Mouse (Mus musculus) R1 (cell line): Measurements from ENCODE around the gene Klf11.

ENCODE experiments used
- DNase-seq: peaks from one replicate; pipeline ENCODE4 v3.0.0-alpha.2; 2018; ENCODE audit warnings: low read depth, low spot score

The Klf11 gene

DNA sequence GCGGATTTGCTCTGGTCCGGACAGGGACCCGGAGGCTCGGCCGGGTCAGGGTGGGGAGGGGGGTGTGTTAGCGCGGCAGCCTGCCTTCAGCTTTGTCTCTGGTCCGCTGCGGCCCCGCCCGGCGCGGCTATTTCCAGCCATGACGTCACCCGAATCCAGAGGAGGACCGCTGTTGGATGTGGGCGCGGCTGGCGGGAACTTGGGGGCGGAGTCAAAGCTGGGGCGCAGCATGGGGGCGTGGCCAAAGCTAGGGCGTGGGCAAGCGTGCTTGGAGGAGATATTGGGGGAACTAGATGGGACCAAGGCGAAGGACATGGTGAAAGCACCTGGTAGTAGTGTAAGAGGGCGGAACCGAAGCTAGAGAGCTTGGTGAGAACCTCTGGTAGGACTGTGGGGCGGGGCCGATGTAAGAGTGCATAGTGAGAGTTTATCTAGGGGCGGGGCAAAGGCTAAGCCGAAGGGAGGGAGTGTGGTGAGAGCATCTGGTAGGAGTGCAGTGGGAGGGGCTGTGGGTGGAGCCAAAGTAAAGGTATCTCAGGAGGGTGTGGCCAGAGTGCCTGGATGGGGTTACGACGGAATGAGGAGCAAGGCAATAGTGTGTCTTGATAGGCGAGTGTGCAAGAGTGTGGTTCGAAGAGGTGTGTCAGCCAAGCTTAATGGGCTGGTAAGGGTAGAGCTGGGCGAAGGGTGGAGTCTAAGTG, 718 bp downstream of the Klf11 start:
- DNase-seq = peak; percentile 97

GRCm38 (mm10) chr12:24654065-24654862, 3.2 kb downstream of the Klf11 start:
- DNase-seq = no peak

GRCm38 (mm10) chr12:24656436-24656835, 5.4 kb downstream of the Klf11 start:
- no peak for DNase-seq

GRCm38 (mm10) chr12:24658998-24659397, 7.9 kb downstream of the Klf11 start:
- DNase-seq = no peak

DNA sequence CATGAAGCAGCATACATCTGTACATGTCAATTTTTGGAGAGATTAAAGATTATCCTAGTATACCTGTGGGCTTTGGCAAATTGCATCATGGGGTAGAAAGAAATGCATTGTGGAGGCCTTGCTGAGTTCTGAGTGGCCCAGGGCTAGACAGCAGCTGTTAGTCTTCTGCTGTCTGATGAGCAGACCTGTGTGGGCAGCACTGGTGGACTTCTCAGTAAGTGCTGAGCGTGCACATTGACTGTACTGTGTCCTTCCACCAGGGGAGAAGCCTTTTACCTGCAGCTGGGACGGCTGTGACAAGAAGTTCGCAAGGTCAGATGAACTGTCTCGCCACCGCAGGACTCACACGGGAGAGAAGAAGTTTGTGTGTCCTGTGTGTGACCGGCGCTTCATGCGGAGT, 8.8 kb downstream of the Klf11 start:
- peak; percentile 16 for DNase-seq

- DNase-seq = no peak
These were observed 10.0 kb downstream of the Klf11 start for GRCm38 (mm10) chr12:24661100-24661499.

DNA sequence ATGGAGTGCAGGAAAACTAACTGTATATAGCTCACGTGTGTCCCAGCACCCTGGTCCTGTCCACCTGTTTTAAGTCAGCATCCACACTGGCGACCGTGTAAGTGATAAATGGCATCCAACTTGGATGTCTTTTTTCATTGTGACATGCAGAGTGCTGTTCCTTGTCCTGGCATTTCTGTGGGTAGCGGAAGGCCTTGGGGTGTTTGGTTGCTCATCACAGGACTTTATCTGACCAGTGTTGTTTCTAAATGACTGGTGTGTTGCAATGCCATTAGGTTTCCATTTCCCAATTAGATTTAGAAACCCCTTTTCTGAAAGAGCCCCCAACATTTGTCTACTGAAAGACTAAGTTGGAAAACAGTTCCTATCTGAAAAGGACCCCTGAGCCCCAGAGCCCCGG, 11.1 kb downstream of the Klf11 start:
- DNase-seq = no peak

- DNase-seq = no peak
These were observed 29.0 kb downstream of the Klf11 start for GRCm38 (mm10) chr12:24680096-24680491.

DNA sequence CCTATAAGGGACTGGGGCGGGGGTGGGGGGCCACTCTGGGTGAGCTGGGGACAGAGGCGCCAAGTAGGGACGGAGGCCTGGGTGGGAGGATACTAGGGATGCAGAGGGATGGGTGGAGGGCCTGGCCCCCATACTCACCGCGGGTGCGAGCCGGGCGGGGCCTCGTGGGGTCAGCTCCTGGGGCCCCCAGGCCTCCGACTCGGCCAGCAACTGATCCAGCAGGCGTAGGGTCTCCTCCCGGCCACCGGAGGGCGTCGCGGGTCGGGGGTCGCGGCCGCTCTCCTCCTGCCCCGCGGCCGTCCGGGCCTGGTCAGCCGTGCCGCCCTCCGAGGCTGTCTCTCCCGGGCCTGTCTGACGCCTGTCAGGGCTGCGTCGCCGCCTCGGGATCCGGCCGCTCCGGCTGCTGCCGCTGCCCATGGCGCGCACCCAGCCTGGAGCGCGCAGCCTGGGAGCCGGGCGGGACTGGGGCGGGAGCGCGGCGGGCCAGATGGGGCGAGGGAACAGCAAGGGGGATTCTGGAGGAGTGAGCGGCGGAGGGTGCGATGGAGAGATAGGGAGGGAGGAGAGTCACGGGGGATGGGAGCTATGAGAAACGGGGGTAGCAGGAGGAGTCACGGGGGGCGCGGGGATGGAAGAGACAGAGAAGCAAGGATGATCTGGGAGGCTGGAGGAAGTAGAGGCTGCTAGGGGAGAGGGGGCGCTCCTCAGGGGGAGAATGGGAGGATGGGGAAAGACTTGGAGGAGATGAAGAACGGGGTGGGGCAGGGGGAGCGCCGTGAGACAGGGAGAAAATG, 29.6 kb downstream of the Klf11 start:
- no peak for DNase-seq

GRCm38 (mm10) chr12:24681286-24682023, 30.4 kb downstream of the Klf11 start, which contains the start of gene Cys1:
TSS of gene Cys1 (minus strand) at chr12:24681813.
- no peak for DNase-seq

DNA sequence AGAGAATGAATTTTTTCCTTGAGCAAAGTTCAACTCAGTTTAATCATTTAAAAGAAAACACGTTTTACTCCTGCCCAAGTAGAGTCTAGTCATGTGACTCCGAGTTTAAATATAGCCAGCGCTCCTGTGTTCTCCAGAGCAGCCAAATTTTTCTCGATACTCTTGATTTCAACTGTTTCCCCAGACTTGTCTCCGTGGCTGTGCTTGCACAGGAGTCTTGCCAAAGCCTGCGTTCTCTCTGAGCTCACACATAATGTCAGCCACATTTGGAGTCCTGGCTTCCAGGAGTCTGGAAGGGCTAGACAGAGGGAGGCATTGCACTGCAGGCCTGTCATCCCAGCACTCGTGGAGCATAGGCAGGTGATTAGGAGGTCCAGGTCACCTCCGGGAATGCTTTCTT, 31.5 kb downstream of the Klf11 start:
- no peak for DNase-seq

DNA sequence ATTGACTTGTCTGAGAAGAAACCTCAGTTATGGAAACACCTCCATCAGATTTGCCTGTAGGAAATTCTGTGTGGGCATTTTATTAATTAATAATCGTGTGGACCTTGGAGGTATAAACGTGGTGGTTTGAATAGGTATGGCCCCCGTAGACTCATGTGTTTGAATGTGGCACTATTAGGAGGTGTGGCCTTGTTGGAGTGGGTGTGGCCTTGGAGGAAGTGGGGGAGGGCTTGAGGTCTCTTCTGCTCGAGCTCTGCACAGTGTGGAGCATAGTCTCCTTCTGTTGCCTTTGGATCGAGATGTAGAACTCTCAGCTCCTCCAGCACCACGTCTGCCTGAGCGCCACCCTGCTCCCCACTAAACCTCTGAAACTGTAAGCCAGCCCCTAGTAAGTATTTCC, 32.4 kb downstream of the Klf11 start:
- DNase-seq = peak; percentile 30

DNA sequence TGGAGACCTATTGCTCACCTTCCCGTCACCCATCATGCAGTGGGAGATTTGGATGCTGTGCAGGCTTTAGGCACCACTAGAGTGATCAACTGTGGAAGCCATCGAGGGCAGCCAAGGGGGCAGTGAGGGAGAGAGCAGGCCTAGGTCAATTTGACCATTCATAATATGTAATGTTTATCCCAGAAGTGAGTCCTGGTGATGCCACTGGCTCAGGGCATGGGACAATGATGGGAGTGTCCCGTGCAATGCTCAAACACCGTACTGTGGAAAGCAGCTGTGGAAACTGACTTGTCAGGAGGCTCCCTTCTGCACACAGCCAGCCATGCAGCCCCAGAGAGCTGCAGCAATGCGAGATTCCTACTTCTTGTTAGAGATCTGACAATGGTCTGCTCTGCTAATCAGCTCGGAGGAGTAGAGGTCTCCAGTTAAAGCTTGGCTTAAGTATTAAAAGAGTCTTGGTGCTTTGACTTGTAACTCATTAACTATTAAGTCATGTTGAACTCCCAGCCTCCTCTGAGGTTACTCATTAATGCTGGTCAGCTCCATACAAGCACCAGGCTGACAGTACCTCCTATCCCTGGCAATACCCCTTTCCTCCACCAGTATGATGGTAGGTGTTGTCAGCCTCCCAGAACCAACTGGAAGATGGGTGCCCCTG, 35.1 kb downstream of the Klf11 start:
- no peak for DNase-seq

GRCm38 (mm10) chr12:24686696-24687346, 35.7 kb downstream of the Klf11 start:
- no peak for DNase-seq

DNA sequence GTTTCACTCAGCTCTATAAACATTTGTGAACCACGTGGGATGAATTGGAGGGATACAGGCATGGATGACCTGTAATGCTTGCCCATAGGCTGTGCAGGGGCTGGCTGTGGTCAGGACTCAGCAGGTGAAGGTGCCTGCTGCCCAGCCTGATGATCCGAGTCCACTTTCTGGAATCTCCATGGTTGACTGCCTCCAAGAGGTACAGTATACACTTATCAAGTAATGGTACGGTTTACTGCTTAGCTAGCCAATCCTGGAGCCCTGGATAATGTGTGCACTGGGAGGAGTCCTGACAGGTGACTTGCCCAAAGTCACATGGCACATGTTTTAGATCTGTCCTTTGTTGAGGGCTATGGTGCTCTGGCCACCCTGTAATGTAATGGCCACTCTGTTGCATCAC, 39.3 kb downstream of the Klf11 start:
- no peak for DNase-seq

- DNase-seq = peak; percentile 84
These were observed 45.7 kb downstream of the Klf11 start for GRCm38 (mm10) chr12:24696500-24697483.

- peak; percentile 71 for DNase-seq
These were observed 46.6 kb downstream of the Klf11 start for GRCm38 (mm10) chr12:24697484-24698204.

DNA sequence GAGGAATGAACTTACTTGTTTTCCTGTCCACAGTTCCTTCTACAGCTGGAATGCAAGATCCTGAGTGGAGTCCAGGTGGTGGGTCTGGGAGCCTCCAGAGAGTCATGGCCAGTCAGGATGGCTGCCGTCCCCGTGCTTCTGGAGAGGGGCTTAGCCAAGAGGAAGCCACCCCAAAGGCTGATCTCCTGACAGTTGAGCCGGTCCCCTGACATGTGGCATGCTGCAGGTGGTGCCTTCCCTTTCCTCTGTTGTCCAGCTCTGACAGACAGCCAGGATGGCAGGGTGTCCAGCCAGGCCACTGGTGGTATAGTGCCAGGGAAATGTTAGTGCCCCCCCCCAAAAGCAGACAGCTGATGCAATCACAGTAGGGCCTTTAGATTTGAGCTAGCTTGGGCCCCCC, 47.4 kb downstream of the Klf11 start:
- DNase-seq = no peak

- no peak for DNase-seq
These were observed 48.5 kb downstream of the Klf11 start for GRCm38 (mm10) chr12:24699578-24699977.
